26 mouse cellular contexts compared by ENCODE assay signal in genomic region chr1:95375443-95375842, GRCm38 (mm10).
DNase-seq lines count a peak whose midpoint lies in the region; ATAC-seq and TF ChIP-seq lines count a peak whose summit lies in the region.
"Had no signal": no experiment of that assay in that cellular context is flagged by ENCODE, and none has a peak within 500 bp of the region (broad histone marks: within the 10 kb centered on the region; RNA-seq: fewer than 3 reads in every experiment).

No protein-coding gene starts in this region.

- DNase-seq in lung, embryonic 14.5 days = peak; percentile 54
- DNase-seq in lung, postnatal 25 days (ENCODE audit: low spot score) = no peak
- peak; percentile 37 for DNase-seq in MEL (ENCODE audit: low read depth, low spot score)
- no peak for DNase-seq in left cerebral cortex, adult 2 months (ENCODE audit: extremely low spot score in 1 of 2, low spot score in 2 of 2)
- DNase-seq: adrenal gland, postnatal 14 days; cerebellum, adult 18-20 months; cerebellum, postnatal 25 days; gastrocnemius, postnatal 10 days; heart, postnatal 14 days; kidney, adult 2 months; layer of hippocampus, postnatal 36 days; lung, adult 2 months had no signal

- H3K9me3 ChIP-seq in forebrain, embryonic 13.5 days (replicated peaks) = no peaks in the 10 kb centered on the region
- H3K9me3 ChIP-seq in forebrain, embryonic 12.5 days = no peaks in the 10 kb centered on the region
- no peaks in the 10 kb centered on the region for H3K9me3 ChIP-seq in lung, embryonic 14.5 days (ENCODE audit: low read depth, low read length)
- no peaks in the 10 kb centered on the region for H3K9me3 ChIP-seq in MEL (replicated peaks; ENCODE audit: insufficient read depth, low read length)
- no peaks in the 10 kb centered on the region for H3K9me3 ChIP-seq in forebrain, embryonic 16.5 days (ENCODE audit: control insufficient read depth, low read length)
- H3K9me3 ChIP-seq: embryonic facial prominence, embryonic 10.5 days; embryonic facial prominence, embryonic 15.5 days; G1E; hindbrain, embryonic 10.5 days; intestine, embryonic 15.5 days; limb, embryonic 10.5 days; limb, embryonic 15.5 days had no signal

- ATAC-seq in forebrain, embryonic 13.5 days = peak; percentile 73
- ATAC-seq in forebrain, embryonic 12.5 days (ENCODE audit: low FRiP score) = no peak
- ATAC-seq in lung, embryonic 14.5 days (ENCODE audit: insufficient read depth) = peak; percentile 17; the same call in 1 of the 2 replicates
- ATAC-seq in forebrain, embryonic 16.5 days = peak; percentile 85
- no peak for ATAC-seq in erythroid progenitor cell, adult 5-6 weeks (replicated peaks; ENCODE audit: low FRiP score, poor library complexity, severe bottlenecking)
- ATAC-seq: hindbrain, embryonic 16.5 days; intestine, embryonic 15.5 days had no signal

- 60% methylated on average over 6 of the region's 6 CpGs for WGBS in forebrain, embryonic 13.5 days
- 67% methylated on average over 6 of the region's 6 CpGs for WGBS in forebrain, embryonic 12.5 days
- 44% methylated on average over 6 of the region's 6 CpGs for WGBS in lung, embryonic 14.5 days
- 23% methylated on average over 6 of the region's 6 CpGs for WGBS in forebrain, embryonic 16.5 days

- H3K27ac ChIP-seq in forebrain, embryonic 13.5 days = no peak overlapping the region
- no peak overlapping the region for H3K27ac ChIP-seq in forebrain, embryonic 12.5 days
- no peak overlapping the region for H3K27ac ChIP-seq in lung, embryonic 14.5 days (ENCODE audit: low read depth)
- no peak overlapping the region; the same call in 1 of the 2 replicates for H3K27ac ChIP-seq in MEL (ENCODE audit: control insufficient read depth, low read depth, low read length)
- H3K27ac ChIP-seq in forebrain, embryonic 16.5 days (ENCODE audit: low read length) = no peak overlapping the region
- no peak overlapping the region for H3K27ac ChIP-seq in left cerebral cortex, adult 2 months
- H3K27ac ChIP-seq: embryonic facial prominence, embryonic 10.5 days; embryonic facial prominence, embryonic 15.5 days; hindbrain, embryonic 10.5 days; intestine, embryonic 15.5 days; kidney, postnatal 0 days; limb, embryonic 10.5 days; limb, embryonic 15.5 days; liver, embryonic 14.5 days had no signal

- H3K4me3 ChIP-seq in forebrain, embryonic 13.5 days = no peak overlapping the region
- H3K4me3 ChIP-seq in forebrain, embryonic 12.5 days (replicated peaks) = no peak overlapping the region
- H3K4me3 ChIP-seq in lung, embryonic 14.5 days (ENCODE audit: low read depth, low read length) = no peak overlapping the region
- H3K4me3 ChIP-seq in MEL (ENCODE audit: control insufficient read depth in 1 of 2, insufficient read depth in 1 of 2, low read depth in 2 of 2, low read length in 2 of 2) = peak overlapping the region; percentile 11 to 33; a peak in 3 of 4 replicates
- no peak overlapping the region for H3K4me3 ChIP-seq in forebrain, embryonic 16.5 days (replicated peaks; ENCODE audit: low read length)
- no peak overlapping the region for H3K4me3 ChIP-seq in left cerebral cortex, adult 2 months
- H3K4me3 ChIP-seq: embryonic facial prominence, embryonic 10.5 days; embryonic facial prominence, embryonic 15.5 days; hindbrain, embryonic 10.5 days; intestine, embryonic 15.5 days; limb, embryonic 10.5 days; limb, embryonic 15.5 days had no signal

- no peaks in the 10 kb centered on the region for H3K27me3 ChIP-seq in forebrain, embryonic 13.5 days
- H3K27me3 ChIP-seq in forebrain, embryonic 12.5 days = no peaks in the 10 kb centered on the region
- H3K27me3 ChIP-seq in lung, embryonic 14.5 days (ENCODE audit: insufficient read depth, low read length) = no peaks in the 10 kb centered on the region
- H3K27me3 ChIP-seq in MEL (ENCODE audit: control insufficient read depth in 1 of 2, insufficient read depth in 2 of 2, low read length in 2 of 2) = no peaks in the 10 kb centered on the region
- H3K27me3 ChIP-seq in forebrain, embryonic 16.5 days (replicated peaks; ENCODE audit: control insufficient read depth, insufficient read depth, low read length) = no peaks in the 10 kb centered on the region
- H3K27me3 ChIP-seq: embryonic facial prominence, embryonic 15.5 days; intestine, embryonic 15.5 days; limb, embryonic 15.5 days had no signal

- intact Hi-C loops in left cerebral cortex, adult 2 months (cut with DNase I) = no loop called here

- no peak for TF ChIP-seq EP300 in MEL (IDR thresholded peaks at IDR 0.05; ENCODE audit: low read depth in 1 of 2, low read length in 2 of 2)

- H3K79me2 ChIP-seq in MEL (ENCODE audit: control insufficient read depth, insufficient read depth, low read length, poor library complexity) = no peaks in the 10 kb centered on the region

- no peak for TF ChIP-seq RAD21 in MEL (IDR thresholded peaks at IDR 0.05; ENCODE audit: low read depth, low read length)

- TF ChIP-seq CTCF in lung, embryonic 14.5 days (IDR thresholded peaks at IDR 0.05; ENCODE audit: low read depth) = no peak
- no peak for TF ChIP-seq CTCF in MEL (IDR thresholded peaks at IDR 0.05 in 2 of 3, conservative IDR thresholded peaks at IDR 0.05 in 1 of 3; ENCODE audit: control insufficient read depth in 1 of 3, insufficient read depth in 1 of 3, low read depth in 2 of 3, low read length in 3 of 3, poor library complexity in 1 of 3, severe bottlenecking in 1 of 3)
- TF ChIP-seq CTCF in left cerebral cortex, adult 2 months (IDR thresholded peaks at IDR 0.05) = no peak

- no peak for TF ChIP-seq POLR2A in MEL (IDR thresholded peaks at IDR 0.05; ENCODE audit: control insufficient read depth in 1 of 2, insufficient read depth in 1 of 2, low read depth in 1 of 2, low read length in 2 of 2, poor library complexity in 1 of 2)

- no peaks in the 10 kb centered on the region for H3K36me3 ChIP-seq in forebrain, embryonic 13.5 days (ENCODE audit: poor library complexity, severe bottlenecking)
- no peaks in the 10 kb centered on the region for H3K36me3 ChIP-seq in forebrain, embryonic 12.5 days (replicated peaks)
- H3K36me3 ChIP-seq in lung, embryonic 14.5 days (ENCODE audit: insufficient read depth) = no peaks in the 10 kb centered on the region
- no peaks in the 10 kb centered on the region; a peak in 1 of 4 replicates for H3K36me3 ChIP-seq in MEL (ENCODE audit: control insufficient read depth in 1 of 2, insufficient read depth in 2 of 2, low read length in 2 of 2)
- H3K36me3 ChIP-seq in forebrain, embryonic 16.5 days (ENCODE audit: control insufficient read depth, insufficient read depth) = no peaks in the 10 kb centered on the region
- H3K36me3 ChIP-seq: embryonic facial prominence, embryonic 10.5 days; embryonic facial prominence, embryonic 15.5 days; G1E; hindbrain, embryonic 10.5 days; intestine, embryonic 15.5 days; limb, embryonic 10.5 days; limb, embryonic 15.5 days had no signal

- H3K4me1 ChIP-seq in forebrain, embryonic 13.5 days = no peaks in the 10 kb centered on the region; the same call in 1 of the 2 replicates
- no peaks in the 10 kb centered on the region for H3K4me1 ChIP-seq in forebrain, embryonic 12.5 days
- H3K4me1 ChIP-seq in lung, embryonic 14.5 days (ENCODE audit: insufficient read depth) = no peaks in the 10 kb centered on the region
- peaks cover 0 to 3% of the 10 kb centered on the region in 2 experiments; a peak in 2 of 4 replicates for H3K4me1 ChIP-seq in MEL (ENCODE audit: control insufficient read depth in 1 of 2, insufficient read depth in 2 of 2, low read length in 2 of 2)
- H3K4me1 ChIP-seq in forebrain, embryonic 16.5 days (replicated peaks; ENCODE audit: control insufficient read depth, insufficient read depth, low read length) = peaks cover 3% of the 10 kb centered on the region
- H3K4me1 ChIP-seq: embryonic facial prominence, embryonic 10.5 days; embryonic facial prominence, embryonic 15.5 days; hindbrain, embryonic 10.5 days; intestine, embryonic 15.5 days; limb, embryonic 10.5 days; limb, embryonic 15.5 days had no signal

- no peak overlapping the region for H3K9ac ChIP-seq in forebrain, embryonic 13.5 days
- H3K9ac ChIP-seq in forebrain, embryonic 12.5 days = no peak overlapping the region
- no peak overlapping the region for H3K9ac ChIP-seq in lung, embryonic 14.5 days
- H3K9ac ChIP-seq in MEL (ENCODE audit: control insufficient read depth, low read depth, low read length, poor library complexity, severe bottlenecking) = peak overlapping the region; percentile 25; the same call in 1 of the 2 replicates
- no peak overlapping the region for H3K9ac ChIP-seq in forebrain, embryonic 16.5 days (replicated peaks; ENCODE audit: low read depth, low read length)
- H3K9ac ChIP-seq: embryonic facial prominence, embryonic 15.5 days; intestine, embryonic 15.5 days; limb, embryonic 15.5 days; liver, embryonic 14.5 days had no signal

- no peak overlapping the region for H3K4me2 ChIP-seq in forebrain, embryonic 13.5 days
- no peak overlapping the region for H3K4me2 ChIP-seq in forebrain, embryonic 12.5 days
- no peak overlapping the region for H3K4me2 ChIP-seq in lung, embryonic 14.5 days
- H3K4me2 ChIP-seq in forebrain, embryonic 16.5 days (ENCODE audit: low read length) = no peak overlapping the region
- H3K4me2 ChIP-seq: embryonic facial prominence, embryonic 15.5 days; intestine, embryonic 15.5 days; limb, embryonic 15.5 days had no signal

TF ChIP-seq in MEL, 35 proteins besides CTCF, POLR2A, EP300 and RAD21:
- no peak for TF ChIP-seq ZKSCAN1 (IDR thresholded peaks at IDR 0.05; ENCODE audit: low read depth, low read length)
- no peak for TF ChIP-seq MEF2A (IDR thresholded peaks at IDR 0.05; ENCODE audit: extremely low read depth, insufficient replicate concordance, low read depth, low read length, poor library complexity, severe bottlenecking)
- TF ChIP-seq ELF1 (IDR thresholded peaks at IDR 0.05; ENCODE audit: low read depth, low read length) = no peak
- TF ChIP-seq ZMIZ1 (IDR thresholded peaks at IDR 0.05; ENCODE audit: low read depth, low read length) = no peak
- TF ChIP-seq TCF12 (IDR thresholded peaks at IDR 0.05; ENCODE audit: low read depth, low read length) = no peak
- no peak for TF ChIP-seq NELFE (IDR thresholded peaks at IDR 0.05; ENCODE audit: low read depth, low read length)
- TF ChIP-seq E2F4 (IDR thresholded peaks at IDR 0.05; ENCODE audit: borderline replicate concordance, low read depth, low read length) = no peak
- no peak for TF ChIP-seq POLR2AphosphoS5 (IDR thresholded peaks at IDR 0.05; ENCODE audit: borderline replicate concordance, low read depth, low read length)
- TF ChIP-seq MYC (IDR thresholded peaks at IDR 0.05; ENCODE audit: low read depth, low read length) = no peak
- no peak for TF ChIP-seq TBP (IDR thresholded peaks at IDR 0.05; ENCODE audit: low read depth, low read length)

Comparison
In these comparisons a context has a peak if more than half of its experiments do, and no peak if none do; other contexts are left out.
1. ATAC-seq: peak in forebrain, embryonic 13.5 days (single experiment), lung, embryonic 14.5 days (single experiment) and forebrain, embryonic 16.5 days (single experiment); none in forebrain, embryonic 12.5 days (single experiment) and erythroid progenitor cell, adult 5-6 weeks (single experiment).
2. DNase-seq: peak in lung, embryonic 14.5 days (single experiment) and MEL (single experiment); none in lung, postnatal 25 days (single experiment) and left cerebral cortex, adult 2 months (0 of 2).
3. H3K4me3 ChIP-seq: peak in MEL (2 of 2); none in forebrain, embryonic 13.5 days (single experiment), forebrain, embryonic 12.5 days (single experiment), lung, embryonic 14.5 days (single experiment), forebrain, embryonic 16.5 days (single experiment) and left cerebral cortex, adult 2 months (single experiment).